Mouse (Mus musculus) granulocyte monocyte progenitor cell, adult 5-6 weeks (primary cell): ENCODE measurements at regions not wholly inside any gene's neighbourhood (a gene's known extent, or its start where the extent isn't known, plus 50 kb on each side); places are given as distances from the start of the nearest gene placed in this dataset.

Experiments used
- ATAC-seq: replicated peaks from 2 replicates; pipeline ENCODE4 v1.8.0; 2016; ENCODE audit warnings: mild to moderate bottlenecking, moderate TSS enrichment, inconsistent platforms; ENCODE audit not compliant: poor library complexity, severe bottlenecking

GRCm38 (mm10) chr3:41478971-41479370 is 76.6 kb upstream of the Jade1 start:
- ATAC-seq, result no peak

GRCm38 (mm10) chr3:41476516-41476915 is 79.0 kb upstream of the Jade1 start:
- no peak for ATAC-seq

- ATAC-seq, result no peak
Observed at GRCm38 (mm10) chr3:41472586-41472985, 82.9 kb upstream of the Jade1 start.

- ATAC-seq, result no peak
Observed at GRCm38 (mm10) chr3:41469106-41469505, 86.4 kb upstream of the Jade1 start.

- peak; percentile 86 for ATAC-seq
Observed at GRCm38 (mm10) chr3:41467857-41468256, 87.7 kb upstream of the Jade1 start.

GRCm38 (mm10) chr3:41465893-41466292 is 89.6 kb upstream of the Jade1 start:
- ATAC-seq, result 0 out of 2 replicates have a peak, but pooled peaks have one; percentile 40

GRCm38 (mm10) chr3:41462953-41463644 is 92.4 kb upstream of the Jade1 start:
- ATAC-seq, result peak; percentile 65

- no peak for ATAC-seq
Observed at GRCm38 (mm10) chr3:41460131-41460530, 95.4 kb upstream of the Jade1 start.

GRCm38 (mm10) chr3:41458156-41458555 is 97.4 kb upstream of the Jade1 start:
- ATAC-seq, result no peak

GRCm38 (mm10) chr3:41453525-41453924 is 102.0 kb upstream of the Jade1 start:
- no peak for ATAC-seq

- ATAC-seq, result peak; percentile 40; the same call in 1 of the 2 replicates
Observed at GRCm38 (mm10) chr3:41452716-41453090, 102.8 kb upstream of the Jade1 start.

- peak; percentile 97 for ATAC-seq
Observed at GRCm38 (mm10) chr3:41452020-41452715, 103.4 kb upstream of the Jade1 start.

- ATAC-seq, result no peak
Observed at GRCm38 (mm10) chr3:41450696-41451095, 104.8 kb upstream of the Jade1 start.

GRCm38 (mm10) chr3:41444243-41444753 is 111.2 kb upstream of the Jade1 start:
- ATAC-seq, result no peak

GRCm38 (mm10) chr3:41436238-41436637 is 119.3 kb upstream of the Jade1 start:
- ATAC-seq, result no peak

GRCm38 (mm10) chr3:41433106-41433505 is 122.4 kb upstream of the Jade1 start:
- ATAC-seq, result no peak

GRCm38 (mm10) chr3:41432376-41432775 is 123.2 kb upstream of the Jade1 start:
- ATAC-seq, result no peak

- no peak for ATAC-seq
Observed at GRCm38 (mm10) chr3:41430191-41430590, 125.3 kb upstream of the Jade1 start.

GRCm38 (mm10) chr3:41426946-41427345 is 128.6 kb upstream of the Jade1 start:
- ATAC-seq, result no peak

GRCm38 (mm10) chr3:41425863-41426262 is 129.7 kb upstream of the Jade1 start:
- no peak for ATAC-seq

GRCm38 (mm10) chr3:41424142-41424939 is 131.2 kb upstream of the Jade1 start:
- ATAC-seq, result no peak
